Mouse (Mus musculus): ENCODE data around the gene Sp140.
"Not testable (repeated sequence)": the region's sequence is repeated elsewhere in the genome, so short reads cannot be mapped to it uniquely, and the experiment has no call there.

DNA sequence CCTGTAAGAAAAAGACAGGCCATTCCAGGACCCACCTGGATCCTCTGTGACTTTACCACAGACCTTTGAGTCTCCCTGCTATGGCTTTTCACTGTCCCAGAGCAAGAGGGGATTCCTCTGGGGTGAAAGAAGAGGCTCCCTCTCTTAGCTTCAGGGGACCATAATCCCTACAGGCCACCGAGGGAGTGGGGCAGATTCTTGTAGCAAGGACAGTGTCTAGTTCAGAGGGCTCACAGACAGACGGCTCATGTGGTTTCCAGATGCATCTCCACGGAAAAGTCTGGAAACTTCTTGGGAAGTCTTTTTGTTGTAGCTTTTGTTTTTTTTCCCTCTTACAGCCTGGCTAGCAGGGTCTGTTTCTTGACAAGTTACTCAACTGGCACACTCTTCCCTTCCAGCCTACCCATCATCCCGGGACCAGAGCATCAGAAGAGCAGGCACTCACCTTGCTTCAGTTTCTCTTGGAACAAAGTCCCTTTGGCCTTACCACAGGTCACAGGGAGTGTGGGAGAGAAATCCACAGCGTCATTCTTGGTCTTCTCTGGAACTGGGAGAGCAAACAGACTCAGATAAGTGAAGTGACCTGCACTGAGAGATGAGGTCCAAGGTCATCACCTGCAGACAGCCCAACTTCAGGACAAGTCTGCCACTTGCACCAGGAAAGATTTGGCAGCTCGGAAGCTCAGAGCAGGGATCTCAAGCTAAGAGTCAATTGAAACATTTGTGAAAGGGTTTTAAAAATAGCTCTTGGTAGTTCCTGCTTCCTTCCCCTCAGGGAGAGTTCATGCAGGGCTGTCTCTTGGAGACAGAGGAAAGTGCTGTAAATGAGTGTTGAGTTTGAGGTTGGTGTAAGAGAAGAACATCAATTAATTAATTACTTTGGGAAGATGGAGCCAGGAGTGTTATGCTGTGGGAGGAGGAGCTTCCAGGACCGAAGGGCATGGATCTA lies 20.7 kb upstream of the Sp140 start:
- TF ChIP-seq TCF12 (IDR thresholded peaks at IDR 0.05; ENCODE audit: low read depth, low read length); POLR2A (IDR thresholded peaks at IDR 0.05; ENCODE audit: control insufficient read depth in 1 of 2, insufficient read depth in 1 of 2, low read depth in 1 of 2, low read length in 2 of 2, poor library complexity in 1 of 2); USF2 (IDR thresholded peaks at IDR 0.05; ENCODE audit: borderline replicate concordance in 1 of 2, insufficient read depth in 1 of 2, low read depth in 1 of 2, low read length in 2 of 2); E2F4 (IDR thresholded peaks at IDR 0.05; ENCODE audit: borderline replicate concordance, low read depth, low read length); CTCF (IDR thresholded peaks at IDR 0.05 in 2 of 3, conservative IDR thresholded peaks at IDR 0.05 in 1 of 3; ENCODE audit: control insufficient read depth in 1 of 3, insufficient read depth in 1 of 3, low read depth in 2 of 3, low read length in 3 of 3, poor library complexity in 1 of 3, severe bottlenecking in 1 of 3); MAX (IDR thresholded peaks at IDR 0.05; ENCODE audit: low read length); MAFK (IDR thresholded peaks at IDR 0.05; ENCODE audit: borderline replicate concordance, low read depth, low read length); ZC3H11A (IDR thresholded peaks at IDR 0.05; ENCODE audit: low read depth, low read length); EP300 (IDR thresholded peaks at IDR 0.05; ENCODE audit: low read depth in 1 of 2, low read length in 2 of 2); RAD21 (IDR thresholded peaks at IDR 0.05; ENCODE audit: low read depth, low read length): not testable (repeated sequence)

Measured in MEL (cell line).